Mouse (Mus musculus) neural tube, embryonic 12.5 days (tissue): ENCODE measurements at regions not wholly inside any gene's neighbourhood (a gene's known extent, or its start where the extent isn't known, plus 50 kb on each side); places are given as distances from the start of the nearest gene placed in this dataset.
A peak's percentile ranks its signal among the peaks of the same experiment; 100 is the strongest.

Experiments
- ATAC-seq: fragments of 200-750 bp; cut with Nextera tagmentation; 2 replicates; pipeline ENCODE4 v1.8.0; 2017; ENCODE audit warnings: low read depth, mild to moderate bottlenecking, moderate TSS enrichment, moderate library complexity; ENCODE audit not compliant: low FRiP score
- H3K27ac ChIP-seq: fragments of 300-500 bp; sonication (generic); 2 replicates; pipeline ENCODE4 v1.5.1; 2016
- H3K27me3 ChIP-seq: fragments of 300-500 bp; sonication (generic); replicated peaks from 2 replicates; pipeline ENCODE4 v1.6.1; 2016; ENCODE audit warnings: mild to moderate bottlenecking
- H3K36me3 ChIP-seq: fragments of 300-500 bp; sonication (generic); 2 replicates; pipeline ENCODE4 v1.6.1; 2016; ENCODE audit warnings: mild to moderate bottlenecking
- H3K4me1 ChIP-seq: fragments of 300-500 bp; sonication (generic); 2 replicates; pipeline ENCODE4 v1.6.1; 2016
- H3K4me2 ChIP-seq: fragments of 300-500 bp; sonication (generic); replicated peaks from 2 replicates; pipeline ENCODE4 v1.6.1; 2016; ENCODE audit warnings: mild to moderate bottlenecking
- H3K4me3 ChIP-seq: fragments of 300-500 bp; sonication (generic); 2 replicates; pipeline ENCODE4 v1.5.1; 2016
- H3K9ac ChIP-seq: fragments of 300-500 bp; sonication (generic); 2 replicates; pipeline ENCODE4 v1.6.1; 2016; ENCODE audit warnings: mild to moderate bottlenecking
- H3K9me3 ChIP-seq: fragments of 300-500 bp; sonication (generic); 2 replicates; pipeline ENCODE4 v1.6.1; 2016; ENCODE audit warnings: mild to moderate bottlenecking
- WGBS: fragments of 180-500 bp; shearing (Covaris S2); methylation state at CpG from one replicate; pipeline ENCODE4 v1.1.7; 2016; 5-methylcytosine and 5-hydroxymethylcytosine counted together

- ATAC-seq = no peak
- no peak overlapping the region for H3K4me3 ChIP-seq
Observed at GRCm38 (mm10) chr2:9569220-9569619, 311.8 kb upstream of the 4930412O13Rik start.

GRCm38 (mm10) chr2:9574196-9574595, 306.9 kb upstream of the 4930412O13Rik start:
- Histone ChIP-seq H3K4me1 (no peaks in the 10 kb centered on the region), H3K9ac (no peak overlapping the region), H3K4me2 (no peak overlapping the region), H3K9me3 (no peaks in the 10 kb centered on the region), H3K36me3 (no peaks in the 10 kb centered on the region), H3K27me3 (no peaks in the 10 kb centered on the region), H3K4me3 (no peak overlapping the region), H3K27ac (no peak overlapping the region)
- WGBS = 26% methylated on average over 6 of the region's 6 CpGs
- ATAC-seq = peak; percentile 60; the same call in 1 of the 2 replicates

More at GRCm38 (mm10) chr2:9569220-9569619, 311.8 kb upstream of the 4930412O13Rik start:
- Histone ChIP-seq H3K4me2 (no peak overlapping the region), H3K36me3 (no peaks in the 10 kb centered on the region), H3K4me1 (no peaks in the 10 kb centered on the region), H3K27me3 (no peaks in the 10 kb centered on the region), H3K9me3 (no peaks in the 10 kb centered on the region), H3K27ac (no peak overlapping the region), H3K9ac (no peak overlapping the region)
- WGBS = 78% methylated on average over 4 of the region's 4 CpGs

- WGBS = 90% methylated on average over 5 of the region's 5 CpGs
- Histone ChIP-seq H3K4me2 (no peak overlapping the region), H3K4me1 (no peaks in the 10 kb centered on the region), H3K27me3 (no peaks in the 10 kb centered on the region), H3K4me3 (no peak overlapping the region), H3K36me3 (no peaks in the 10 kb centered on the region), H3K9ac (no peak overlapping the region), H3K27ac (no peak overlapping the region), H3K9me3 (no peaks in the 10 kb centered on the region)
- ATAC-seq = no peak
Observed at GRCm38 (mm10) chr2:9574651-9575050, 306.4 kb upstream of the 4930412O13Rik start.

GRCm38 (mm10) chr2:9577868-9578267, 303.2 kb upstream of the 4930412O13Rik start:
- no peak overlapping the region for H3K4me2 ChIP-seq
- 0 out of 2 replicates have a peak, but pooled peaks have one; percentile 25 for ATAC-seq
- H3K36me3 ChIP-seq = no peaks in the 10 kb centered on the region
- H3K9ac ChIP-seq = no peak overlapping the region
- no peak overlapping the region for H3K4me3 ChIP-seq
- H3K27ac ChIP-seq = no peak overlapping the region
- no peaks in the 10 kb centered on the region for H3K9me3 ChIP-seq
- H3K4me1 ChIP-seq = no peaks in the 10 kb centered on the region
- no peaks in the 10 kb centered on the region for H3K27me3 ChIP-seq
- 81% methylated on average over 4 of the region's 4 CpGs for WGBS

GRCm38 (mm10) chr2:9587389-9587788, 293.7 kb upstream of the 4930412O13Rik start:
- no peak for ATAC-seq
- H3K4me2 ChIP-seq = no peak overlapping the region
- 96% methylated on average over 3 of the region's 3 CpGs for WGBS

GRCm38 (mm10) chr2:9589200-9589599, 291.9 kb upstream of the 4930412O13Rik start:
- no peaks in the 10 kb centered on the region for H3K27me3 ChIP-seq
- no peak overlapping the region for H3K9ac ChIP-seq
- no peak for ATAC-seq
- no peaks in the 10 kb centered on the region for H3K36me3 ChIP-seq
- no peak overlapping the region for H3K4me3 ChIP-seq
- no peak overlapping the region for H3K4me2 ChIP-seq
- no peaks in the 10 kb centered on the region for H3K4me1 ChIP-seq
- no peaks in the 10 kb centered on the region for H3K9me3 ChIP-seq
- H3K27ac ChIP-seq = no peak overlapping the region

More at GRCm38 (mm10) chr2:9587389-9587788, 293.7 kb upstream of the 4930412O13Rik start:
- no peaks in the 10 kb centered on the region for H3K27me3 ChIP-seq
- H3K4me1 ChIP-seq = no peaks in the 10 kb centered on the region
- H3K4me3 ChIP-seq = no peak overlapping the region
- H3K9ac ChIP-seq = no peak overlapping the region
- H3K27ac ChIP-seq = no peak overlapping the region
- H3K9me3 ChIP-seq = no peaks in the 10 kb centered on the region
- H3K36me3 ChIP-seq = no peaks in the 10 kb centered on the region

GRCm38 (mm10) chr2:9592531-9592930, 288.5 kb upstream of the 4930412O13Rik start:
- no peaks in the 10 kb centered on the region for H3K4me1 ChIP-seq
- H3K36me3 ChIP-seq = no peaks in the 10 kb centered on the region
- H3K9ac ChIP-seq = no peak overlapping the region
- no peak for ATAC-seq
- no peak overlapping the region for H3K4me3 ChIP-seq
- no peak overlapping the region for H3K4me2 ChIP-seq
- no peaks in the 10 kb centered on the region for H3K27me3 ChIP-seq
- no peaks in the 10 kb centered on the region for H3K9me3 ChIP-seq
- 88% methylated on average over 1 of the region's 1 CpGs for WGBS
- no peak overlapping the region for H3K27ac ChIP-seq

GRCm38 (mm10) chr2:9593931-9594330, 287.1 kb upstream of the 4930412O13Rik start:
- no peaks in the 10 kb centered on the region for H3K9me3 ChIP-seq
- no peak overlapping the region for H3K4me2 ChIP-seq
- H3K4me3 ChIP-seq = no peak overlapping the region
- 45% methylated on average over 10 of the region's 10 CpGs for WGBS
- ATAC-seq = no peak
- H3K27ac ChIP-seq = no peak overlapping the region
- H3K9ac ChIP-seq = no peak overlapping the region
- H3K36me3 ChIP-seq = no peaks in the 10 kb centered on the region
- no peaks in the 10 kb centered on the region for H3K27me3 ChIP-seq
- H3K4me1 ChIP-seq = no peaks in the 10 kb centered on the region

- Histone ChIP-seq H3K27me3 (no peaks in the 10 kb centered on the region), H3K4me3 (no peak overlapping the region), H3K4me2 (no peak overlapping the region), H3K9ac (no peak overlapping the region), H3K4me1 (no peaks in the 10 kb centered on the region), H3K27ac (no peak overlapping the region), H3K36me3 (no peaks in the 10 kb centered on the region), H3K9me3 (no peaks in the 10 kb centered on the region)
- 71% methylated on average over 8 of the region's 8 CpGs for WGBS
- ATAC-seq = no peak
Observed at GRCm38 (mm10) chr2:9595236-9595850, 285.7 kb upstream of the 4930412O13Rik start.

- ATAC-seq = no peak
- Histone ChIP-seq H3K36me3 (no peaks in the 10 kb centered on the region), H3K4me2 (no peak overlapping the region), H3K27ac (no peak overlapping the region), H3K4me3 (no peak overlapping the region), H3K9ac (no peak overlapping the region), H3K9me3 (no peaks in the 10 kb centered on the region), H3K4me1 (no peaks in the 10 kb centered on the region), H3K27me3 (no peaks in the 10 kb centered on the region)
- 82% methylated on average over 12 of the region's 12 CpGs for WGBS
Observed at GRCm38 (mm10) chr2:9596135-9596534, 284.9 kb upstream of the 4930412O13Rik start.

GRCm38 (mm10) chr2:9604984-9605383, 276.1 kb upstream of the 4930412O13Rik start:
- H3K4me2 ChIP-seq = no peak overlapping the region
- no peaks in the 10 kb centered on the region for H3K4me1 ChIP-seq
- no peaks in the 10 kb centered on the region for H3K36me3 ChIP-seq
- no peak for ATAC-seq
- H3K9me3 ChIP-seq = no peaks in the 10 kb centered on the region
- WGBS = 69% methylated on average over 6 of the region's 6 CpGs
- H3K4me3 ChIP-seq = no peak overlapping the region
- no peaks in the 10 kb centered on the region for H3K27me3 ChIP-seq
- H3K9ac ChIP-seq = no peak overlapping the region
- no peak overlapping the region for H3K27ac ChIP-seq

GRCm38 (mm10) chr2:9607547-9607946, 273.5 kb upstream of the 4930412O13Rik start:
- Histone ChIP-seq H3K27me3 (no peaks in the 10 kb centered on the region), H3K4me1 (no peaks in the 10 kb centered on the region), H3K27ac (no peak overlapping the region), H3K4me3 (no peak overlapping the region), H3K4me2 (no peak overlapping the region), H3K36me3 (no peaks in the 10 kb centered on the region), H3K9me3 (no peaks in the 10 kb centered on the region), H3K9ac (no peak overlapping the region)
- 84% methylated on average over 2 of the region's 2 CpGs for WGBS
- no peak for ATAC-seq

GRCm38 (mm10) chr2:9614415-9614814, 266.6 kb upstream of the 4930412O13Rik start:
- H3K4me2 ChIP-seq = no peak overlapping the region
- no peaks in the 10 kb centered on the region for H3K36me3 ChIP-seq
- no peak overlapping the region for H3K27ac ChIP-seq
- no peak overlapping the region for H3K9ac ChIP-seq
- 85% methylated on average over 2 of the region's 2 CpGs for WGBS
- H3K4me3 ChIP-seq = no peak overlapping the region
- H3K4me1 ChIP-seq = no peaks in the 10 kb centered on the region
- no peaks in the 10 kb centered on the region for H3K9me3 ChIP-seq
- no peak for ATAC-seq
- no peaks in the 10 kb centered on the region for H3K27me3 ChIP-seq
